Mouse (Mus musculus): ENCODE data around the gene Cox20.

GRCm38 (mm10) chr1:178303425-178303824 is 15.5 kb upstream of the Cox20 start:
- TF ChIP-seq GATA1 (IDR thresholded peaks at IDR 0.05; ENCODE audit: low read length) (no peak), TAL1 (IDR thresholded peaks at IDR 0.05; ENCODE audit: low read length) (no peak)

Measured in erythroblast, embryonic 14.5 days (primary cell).